Comparison of ENCODE assay signal across 20 mouse cellular contexts in the genomic region with DNA sequence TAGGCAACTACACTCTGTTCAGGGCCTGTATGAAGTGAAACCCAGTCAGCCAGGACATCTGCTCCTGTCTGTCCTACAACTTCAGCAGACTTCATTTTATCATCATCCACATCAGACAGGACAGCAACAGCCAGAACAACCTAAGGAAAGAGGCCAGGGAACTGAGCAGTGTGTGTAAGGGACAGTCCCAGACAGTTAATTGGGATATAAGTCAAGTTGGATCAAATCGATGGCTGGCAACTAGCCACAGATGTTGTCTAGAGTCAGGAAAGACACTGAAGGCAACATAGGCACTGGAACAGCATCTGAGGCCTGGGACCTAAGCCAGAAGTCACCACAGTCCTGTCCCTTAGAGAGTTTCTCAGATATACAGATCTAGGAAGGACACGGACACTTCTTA. TPM values are rescaled to one million over a fixed set of nuclear protein-coding genes. Genes with fewer than 3 reads are reported as not detected.
DNase-seq lines count a peak whose midpoint lies in the region; ATAC-seq lines count a peak whose summit lies in the region.
"Had no signal": no experiment of that assay in that cellular context is flagged by ENCODE, and none has a peak within 500 bp of the region (broad histone marks: within the 10 kb centered on the region; RNA-seq: fewer than 3 reads in every experiment).

No protein-coding gene starts in this region.

- no peak overlapping the region for H3K4me2 ChIP-seq in hindbrain, embryonic 14.5 days (replicated peaks)
- no peak overlapping the region for H3K4me2 ChIP-seq in hindbrain, embryonic 12.5 days (replicated peaks)
- H3K4me2 ChIP-seq: forebrain, embryonic 13.5 days; heart, embryonic 15.5 days; liver, embryonic 15.5 days; midbrain, embryonic 15.5 days; neural tube, embryonic 12.5 days had no signal

- WGBS in hindbrain, embryonic 14.5 days: 64% methylated on average over 2 of the region's 2 CpGs
- WGBS in hindbrain, embryonic 12.5 days: 80% methylated on average over 2 of the region's 2 CpGs

- no peak overlapping the region for H3K27ac ChIP-seq in hindbrain, embryonic 14.5 days
- no peak overlapping the region for H3K27ac ChIP-seq in hindbrain, embryonic 12.5 days
- H3K27ac ChIP-seq: forebrain, embryonic 13.5 days; heart, adult 2 months; heart, embryonic 15.5 days; layer of hippocampus, adult 2 months; liver, embryonic 15.5 days; midbrain, embryonic 15.5 days; neural tube, embryonic 12.5 days; stomach, postnatal 0 days had no signal

- 0 out of 2 replicates have a peak, but pooled peaks have one; percentile 4 for ATAC-seq in hindbrain, embryonic 14.5 days (ENCODE audit: low FRiP score)
- ATAC-seq in hindbrain, embryonic 12.5 days (ENCODE audit: low FRiP score): no peak
- ATAC-seq: forebrain, embryonic 13.5 days; midbrain, embryonic 15.5 days had no signal

- H3K36me3 ChIP-seq in hindbrain, embryonic 14.5 days (replicated peaks; ENCODE audit: control insufficient read depth, insufficient read depth): no peaks in the 10 kb centered on the region
- H3K36me3 ChIP-seq in hindbrain, embryonic 12.5 days: no peaks in the 10 kb centered on the region
- H3K36me3 ChIP-seq: heart, embryonic 15.5 days; liver, embryonic 15.5 days; midbrain, embryonic 15.5 days; neural tube, embryonic 12.5 days had no signal

- H3K9me3 ChIP-seq in hindbrain, embryonic 14.5 days (ENCODE audit: control insufficient read depth, low read length): no peaks in the 10 kb centered on the region
- no peaks in the 10 kb centered on the region for H3K9me3 ChIP-seq in hindbrain, embryonic 12.5 days (replicated peaks)
- H3K9me3 ChIP-seq: forebrain, embryonic 13.5 days; heart, embryonic 15.5 days; liver, embryonic 15.5 days; midbrain, embryonic 15.5 days; neural tube, embryonic 12.5 days had no signal

- no peaks in the 10 kb centered on the region for H3K4me1 ChIP-seq in hindbrain, embryonic 14.5 days (replicated peaks; ENCODE audit: control insufficient read depth, insufficient read depth, low read length)
- H3K4me1 ChIP-seq in hindbrain, embryonic 12.5 days: no peaks in the 10 kb centered on the region
- H3K4me1 ChIP-seq: forebrain, embryonic 13.5 days; heart, embryonic 15.5 days; liver, embryonic 15.5 days; midbrain, embryonic 15.5 days; neural tube, embryonic 12.5 days had no signal

- no peak overlapping the region for H3K4me3 ChIP-seq in hindbrain, embryonic 14.5 days (replicated peaks; ENCODE audit: low read length)
- H3K4me3 ChIP-seq in hindbrain, embryonic 12.5 days: no peak overlapping the region
- H3K4me3 ChIP-seq: forebrain, embryonic 13.5 days; heart, adult 2 months; heart, embryonic 15.5 days; layer of hippocampus, adult 2 months; liver, embryonic 15.5 days; midbrain, embryonic 15.5 days; neural tube, embryonic 12.5 days had no signal

- no peak overlapping the region for H3K9ac ChIP-seq in hindbrain, embryonic 14.5 days
- no peak overlapping the region for H3K9ac ChIP-seq in hindbrain, embryonic 12.5 days
- H3K9ac ChIP-seq: forebrain, embryonic 13.5 days; heart, embryonic 15.5 days; liver, embryonic 15.5 days; midbrain, embryonic 15.5 days; neural tube, embryonic 12.5 days had no signal

- H3K27me3 ChIP-seq in hindbrain, embryonic 14.5 days (ENCODE audit: control insufficient read depth, insufficient read depth, low read length): no peaks in the 10 kb centered on the region
- H3K27me3 ChIP-seq in hindbrain, embryonic 12.5 days: no peaks in the 10 kb centered on the region
- H3K27me3 ChIP-seq: forebrain, embryonic 13.5 days; heart, embryonic 15.5 days; liver, embryonic 15.5 days; midbrain, embryonic 15.5 days; neural tube, embryonic 12.5 days had no signal

- DNase-seq in cerebellum, postnatal 10 days: peak; percentile 39 to 64
- DNase-seq in cerebellum, adult 9-11 months: no peak
- DNase-seq in hindbrain, embryonic 14.5 days (ENCODE audit: low spot score): peak; percentile 32
- peak; percentile 2 for DNase-seq in lung, postnatal 10 days
- DNase-seq in lung, postnatal 14 days: no peak
- peak; percentile 53 for DNase-seq in retina, postnatal 1 day
- no peak for DNase-seq in natural killer cell, adult 2 months (ENCODE audit: low spot score in 2 of 2)
- DNase-seq: heart, adult 2 months; kidney, adult 18-20 months; kidney, postnatal 10 days; right cerebral cortex, postnatal 25 days; thymus, postnatal 14 days had no signal

RNA-seq across cellular contexts. Expression of gene Camk2d, which starts 32.5 kb away (rescaled TPM):
- 109 and 117 TPM in 2 replicates for polyA plus RNA-seq in hindbrain, embryonic 14.5 days (2014; fragmentation: Nextera tagmentation; extraction: Ambion mirVana)
- polyA plus RNA-seq in hindbrain, embryonic 12.5 days (2016; fragmentation: Nextera tagmentation; extraction: Ambion mirVana): 29.7 and 31.0 TPM in 2 replicates

Comparison
In these comparisons a context has a peak if more than half of its experiments do, and no peak if none do; other contexts are left out.
1. DNase-seq: peak in cerebellum, postnatal 10 days (2 of 2), hindbrain, embryonic 14.5 days (single experiment), lung, postnatal 10 days (single experiment) and retina, postnatal 1 day (single experiment); none in cerebellum, adult 9-11 months (single experiment), lung, postnatal 14 days (single experiment) and natural killer cell, adult 2 months (0 of 2).